Mouse (Mus musculus) embryonic fibroblast, embryonic 13.5 days (primary cell): ENCODE results near the gene Gabarap. TPM values are rescaled to one million over a fixed set of nuclear protein-coding genes. Genes with fewer than 3 reads are reported as not detected.

Experiments used
- H3K27ac ChIP-seq: 2 replicates; pipeline ENCODE4 v1.5.1; 2012; ENCODE audit warnings: low read length, control low read depth, inconsistent platforms; ENCODE audit not compliant: insufficient read depth
- H3K4me1 ChIP-seq: 2 replicates; pipeline ENCODE4 v1.6.1; 2011; ENCODE audit warnings: low read length; ENCODE audit not compliant: control insufficient read depth, insufficient read depth
- H3K4me3 ChIP-seq: 2 replicates; pipeline ENCODE4 v1.5.1; 2011; ENCODE audit warnings: mild to moderate bottlenecking, control low read depth, low read length; ENCODE audit not compliant: insufficient read depth
- CTCF ChIP-seq: IDR thresholded peaks from 2 replicates; pipeline ENCODE4 v1.5.1; 2011; ENCODE audit warnings: mild to moderate bottlenecking, control low read depth, low read length, moderate library complexity, borderline replicate concordance; ENCODE audit not compliant: insufficient read depth
- POLR2A ChIP-seq: IDR thresholded peaks from 2 replicates; pipeline ENCODE4 v1.6.1; 2011; ENCODE audit warnings: low read depth, mild to moderate bottlenecking, control low read depth, low read length, moderate library complexity
- polyA plus RNA-seq: library from polyadenylated mRNA; stranded (reverse); fragments of >200 nt; gene quantifications from 2 replicates; pipeline ENCODE4 v1.2.4, GENCODE M21; 2011; ENCODE audit warnings: low read depth; ENCODE audit not compliant: missing spikeins, insufficient read length

Gene Gabarap
- polyA plus RNA-seq, 1 experiment = 646 TPM

- Histone ChIP-seq H3K4me3 (peak overlapping the region; percentile 85), H3K4me1 (peaks cover 9% of the 10 kb centered on the region; the same call in 1 of the 2 replicates), H3K27ac (peak overlapping the region; percentile 71)
- TF ChIP-seq POLR2A (no peak), CTCF (no peak)
Observed at GRCm38 (mm10) chr11:70019495-70020021, 28.6 kb downstream of the Gabarap start.

DNA sequence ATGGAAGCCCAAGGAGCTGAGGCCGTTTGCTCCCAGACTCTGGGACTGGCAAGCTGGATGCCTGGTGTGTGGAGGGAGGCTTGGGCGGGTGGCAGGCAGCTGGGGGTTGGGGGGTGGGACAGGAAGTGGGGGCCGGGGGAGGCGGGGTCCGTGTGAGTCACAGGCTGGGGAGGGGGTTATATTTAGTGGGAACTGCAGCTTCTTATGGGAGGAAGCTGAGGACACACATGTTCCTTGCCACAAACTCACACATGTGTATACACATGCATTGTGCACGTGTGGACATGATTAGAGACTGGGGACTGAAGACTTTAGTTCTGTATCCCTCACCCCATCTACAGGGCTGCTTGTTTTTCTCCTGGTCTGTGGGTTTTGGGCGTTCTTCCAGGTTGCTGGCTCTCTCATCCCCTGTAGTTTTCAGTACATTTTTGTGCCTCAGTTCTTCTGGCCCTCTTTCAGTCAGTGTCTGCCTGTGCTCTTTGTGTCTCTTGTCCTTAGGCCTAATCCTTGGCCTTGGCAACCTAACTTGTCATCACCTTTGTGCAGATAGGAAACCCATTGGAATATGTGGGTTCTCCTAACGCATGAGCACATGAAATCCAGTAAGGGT lies 29.2 kb downstream of the Gabarap start:
- Histone ChIP-seq H3K27ac (peak overlapping the region; percentile 86), H3K4me1 (peaks cover 8% of the 10 kb centered on the region; the same call in 1 of the 2 replicates), H3K4me3 (peak overlapping the region; percentile 85)
- TF ChIP-seq CTCF (no peak), POLR2A (peak; percentile 83)

- peak; percentile 29; the same call in 1 of the 2 replicates for TF ChIP-seq CTCF
- no peak for TF ChIP-seq POLR2A
- peak overlapping the region; percentile 31 for H3K4me3 ChIP-seq
- H3K4me1 ChIP-seq = peaks cover 8% of the 10 kb centered on the region; the same call in 1 of the 2 replicates
- H3K27ac ChIP-seq = peak overlapping the region; percentile 86; the same call in 1 of the 2 replicates
Observed at GRCm38 (mm10) chr11:70020731-70021263, 29.9 kb downstream of the Gabarap start.

- Histone ChIP-seq H3K27ac (no peak overlapping the region), H3K4me1 (peaks cover 12% of the 10 kb centered on the region; the same call in 1 of the 2 replicates)
- TF ChIP-seq POLR2A (no peak), CTCF (no peak)
Observed at GRCm38 (mm10) chr11:70021264-70022132, 30.6 kb downstream of the Gabarap start.

GRCm38 (mm10) chr11:70023481-70024150 lies 32.7 kb downstream of the Gabarap start:
- no peak for TF ChIP-seq CTCF
- no peak for TF ChIP-seq POLR2A
- Histone ChIP-seq H3K4me1 (peaks cover 18% of the 10 kb centered on the region), H3K4me3 (peak overlapping the region; percentile 19; the same call in 1 of the 2 replicates), H3K27ac (no peak overlapping the region)

More at GRCm38 (mm10) chr11:70021264-70022132, 30.6 kb downstream of the Gabarap start:
- peak overlapping the region; percentile 31 for H3K4me3 ChIP-seq

- H3K4me1 ChIP-seq = peaks cover 18% of the 10 kb centered on the region
- H3K4me3 ChIP-seq = no peak overlapping the region
- TF ChIP-seq CTCF (no peak), POLR2A (no peak)
- H3K27ac ChIP-seq = no peak overlapping the region
Observed at GRCm38 (mm10) chr11:70024151-70024514, 33.2 kb downstream of the Gabarap start.

DNA sequence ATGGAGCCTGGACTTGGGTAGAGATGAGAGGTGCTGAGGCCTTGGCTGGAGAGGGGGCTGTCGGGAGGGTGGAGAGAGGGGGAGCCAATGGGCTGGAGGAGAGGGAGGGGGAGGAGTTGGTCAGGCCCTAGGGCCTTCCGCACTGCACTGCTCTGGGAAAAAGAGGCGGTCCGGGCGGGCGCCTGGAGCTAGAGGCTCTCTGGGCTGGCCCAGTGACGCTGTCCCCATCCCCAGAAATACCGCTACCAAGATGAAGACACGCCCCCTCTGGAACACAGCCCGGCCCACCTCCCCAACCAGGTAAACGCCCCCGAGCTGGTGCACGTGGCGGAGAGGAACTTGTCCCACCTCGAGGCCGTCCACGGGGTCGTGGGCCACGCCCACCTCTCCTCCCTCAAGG lies 35.7 kb downstream of the Gabarap start:
- Histone ChIP-seq H3K4me1 (peaks cover 15% of the 10 kb centered on the region), H3K27ac (peak overlapping the region; percentile 70), H3K4me3 (peak overlapping the region; percentile 30)
- TF ChIP-seq POLR2A = 0 out of 2 replicates have a peak, but pooled peaks have one; percentile 6
- no peak for TF ChIP-seq CTCF

GRCm38 (mm10) chr11:70027397-70027796 lies 36.5 kb downstream of the Gabarap start:
- TF ChIP-seq POLR2A (0 out of 2 replicates have a peak, but pooled peaks have one; percentile 21), CTCF (no peak)
- H3K27ac ChIP-seq = peak overlapping the region; percentile 67
- H3K4me3 ChIP-seq = peak overlapping the region; percentile 30; the same call in 1 of the 2 replicates
- H3K4me1 ChIP-seq = peaks cover 15% of the 10 kb centered on the region

GRCm38 (mm10) chr11:70028401-70029129 lies 37.6 kb downstream of the Gabarap start:
- peak overlapping the region; percentile 94 for H3K27ac ChIP-seq
- TF ChIP-seq CTCF (no peak), POLR2A (peak; percentile 61)
- H3K4me1 ChIP-seq = peaks cover 12% of the 10 kb centered on the region
- peak overlapping the region; percentile 13 for H3K4me3 ChIP-seq
